In genomic region chr5:125153201-125153816, GRCm38 (mm10) we compare ENCODE assay signal across 11 mouse cellular contexts. TPM values are rescaled to one million over a fixed set of nuclear protein-coding genes. Genes with fewer than 3 reads are reported as not detected.
DNase-seq lines count a peak whose midpoint lies in the region; ATAC-seq and TF ChIP-seq lines count a peak whose summit lies in the region.
"Had no signal": no experiment of that assay in that cellular context is flagged by ENCODE, and none has a peak within 500 bp of the region (broad histone marks: within the 10 kb centered on the region; RNA-seq: fewer than 3 reads in every experiment).

No protein-coding gene starts in this region.

- H3K4me3 ChIP-seq in heart, adult 2 months: no peak overlapping the region
- H3K4me3 ChIP-seq in forebrain, embryonic 11.5 days (ENCODE audit: low read depth, low read length): no peak overlapping the region
- H3K4me3 ChIP-seq in liver, embryonic 14.5 days (ENCODE audit: insufficient read depth in 1 of 2, low read depth in 2 of 2, low read length in 2 of 2): no peak overlapping the region
- H3K4me3 ChIP-seq: liver, embryonic 15.5 days had no signal

- H3K27ac ChIP-seq in heart, adult 2 months: no peak overlapping the region
- peak overlapping the region; percentile 92 for H3K27ac ChIP-seq in forebrain, embryonic 11.5 days (ENCODE audit: low read depth, low read length)
- H3K27ac ChIP-seq in liver, embryonic 14.5 days: no peak overlapping the region
- H3K27ac ChIP-seq: liver, embryonic 15.5 days had no signal

- WGBS in heart, adult 2 months: 77% methylated on average over 11 of the region's 11 CpGs
- 84% methylated on average over 11 of the region's 11 CpGs for WGBS in forebrain, embryonic 11.5 days
- WGBS in liver, embryonic 14.5 days (ENCODE audit: insufficient replicate concordance): 43% methylated on average over 11 of the region's 11 CpGs

- peaks cover 45% of the 10 kb centered on the region for H3K4me1 ChIP-seq in heart, adult 2 months (ENCODE audit: control insufficient read depth, insufficient read depth, low read length)
- peaks cover 72% of the 10 kb centered on the region for H3K4me1 ChIP-seq in forebrain, embryonic 11.5 days (replicated peaks; ENCODE audit: control insufficient read depth, insufficient read depth, low read length)
- H3K4me1 ChIP-seq in liver, embryonic 14.5 days (replicated peaks; ENCODE audit: control insufficient read depth in 2 of 2, insufficient read depth in 2 of 2, low read length in 1 of 2): peaks cover 7 to 20% of the 10 kb centered on the region in 2 experiments

- no peak for DNase-seq in heart, adult 2 months
- DNase-seq in heart, postnatal 4 days: no peak
- DNase-seq in CD4-positive helper T cell, adult 2 months (ENCODE audit: low read depth, low spot score): peak; percentile 71
- DNase-seq in forebrain, embryonic 11.5 days (ENCODE audit: low spot score): no peak
- DNase-seq in liver, embryonic 14.5 days (ENCODE audit: low read depth in 3 of 3, low spot score in 3 of 3): no peak
- DNase-seq in urinary bladder, postnatal 14 days (ENCODE audit: low spot score): no peak
- no peak for DNase-seq in retina, postnatal 1 day
- no peak for DNase-seq in adrenal gland, postnatal 4 days (ENCODE audit: low spot score in 2 of 2)
- DNase-seq: adrenal gland, postnatal 10 days; right cerebral cortex, adult 18-20 months had no signal

- H3K36me3 ChIP-seq in heart, adult 2 months (ENCODE audit: control insufficient read depth, insufficient read depth, low read length): no peaks in the 10 kb centered on the region
- no peaks in the 10 kb centered on the region for H3K36me3 ChIP-seq in forebrain, embryonic 11.5 days (ENCODE audit: control insufficient read depth, insufficient read depth, low read length)
- no peaks in the 10 kb centered on the region for H3K36me3 ChIP-seq in liver, embryonic 14.5 days (replicated peaks; ENCODE audit: control insufficient read depth, insufficient read depth, low read depth)
- H3K36me3 ChIP-seq: liver, embryonic 15.5 days had no signal

- TF ChIP-seq CTCF in heart, adult 2 months (IDR thresholded peaks at IDR 0.05): peak; percentile 44
- peak; percentile 24; the same call in 1 of the 2 replicates for TF ChIP-seq CTCF in liver, embryonic 14.5 days (IDR thresholded peaks at IDR 0.05; ENCODE audit: low read depth)

- peaks cover 15% of the 10 kb centered on the region for H3K79me2 ChIP-seq in heart, adult 2 months (replicated peaks; ENCODE audit: control insufficient read depth, insufficient read depth, low read length)

- no peak for ATAC-seq in forebrain, embryonic 11.5 days (replicated peaks; ENCODE audit: low FRiP score)
- ATAC-seq in liver, embryonic 14.5 days (ENCODE audit: insufficient read depth): no peak

- no peaks in the 10 kb centered on the region for H3K27me3 ChIP-seq in heart, adult 2 months (ENCODE audit: control insufficient read depth, insufficient read depth, low read length)
- H3K27me3 ChIP-seq in forebrain, embryonic 11.5 days (ENCODE audit: control insufficient read depth, insufficient read depth, low read length): no peaks in the 10 kb centered on the region
- no peaks in the 10 kb centered on the region for H3K27me3 ChIP-seq in liver, embryonic 14.5 days (ENCODE audit: control insufficient read depth, insufficient read depth, low read length)
- H3K27me3 ChIP-seq: liver, embryonic 15.5 days had no signal

- TF ChIP-seq EP300 in heart, adult 2 months (IDR thresholded peaks at IDR 0.05; ENCODE audit: insufficient read depth, low read depth, low read length): no peak
- TF ChIP-seq EP300 in liver, embryonic 14.5 days (IDR thresholded peaks at IDR 0.05; ENCODE audit: low read depth): no peak

- no peak overlapping the region for H3K9ac ChIP-seq in heart, adult 2 months (ENCODE audit: low read depth, low read length)
- no peak overlapping the region for H3K9ac ChIP-seq in forebrain, embryonic 11.5 days (ENCODE audit: low read length)
- no peak overlapping the region for H3K9ac ChIP-seq in liver, embryonic 14.5 days (replicated peaks)
- H3K9ac ChIP-seq: liver, embryonic 15.5 days had no signal

- H3K4me2 ChIP-seq in forebrain, embryonic 11.5 days (ENCODE audit: low read depth, low read length, severe bottlenecking): no peak overlapping the region
- H3K4me2 ChIP-seq in liver, embryonic 14.5 days (ENCODE audit: low read depth): no peak overlapping the region
- H3K4me2 ChIP-seq: liver, embryonic 15.5 days had no signal

- intact Hi-C loops in heart, adult 2 months (cut with DNase I): no loop called here

- H3K9me3 ChIP-seq in forebrain, embryonic 11.5 days (ENCODE audit: control insufficient read depth, low read length): no peaks in the 10 kb centered on the region
- no peaks in the 10 kb centered on the region for H3K9me3 ChIP-seq in liver, embryonic 14.5 days (ENCODE audit: control insufficient read depth, low read length)
- H3K9me3 ChIP-seq: liver, embryonic 15.5 days had no signal

- TF ChIP-seq POLR2A in heart, adult 2 months (IDR thresholded peaks at IDR 0.05; ENCODE audit: insufficient read depth, low read depth, low read length): no peak

RNA-seq across cellular contexts. Expression of gene Ncor2, which starts 25.7 kb away (rescaled TPM):
- total RNA-seq in heart, adult 2 months (2021): 10 to 100 TPM; 73.5 to 77.5 TPM
- 27.9 and 39.1 TPM in 2 replicates for polyA plus RNA-seq in heart, adult 2 months (2012; rRNA removed)
- total RNA-seq in heart, postnatal 4 days (2021): 100 to 1,000 TPM; 104 to 112 TPM
- 27.3 and 29.5 TPM in 2 replicates for polyA plus RNA-seq in forebrain, embryonic 11.5 days (2014; fragmentation: Nextera tagmentation; extraction: Ambion mirVana)
- 4.1 and 4.4 TPM in 2 replicates for polyA plus RNA-seq in liver, embryonic 14.5 days (2012; rRNA removed)
- polyA plus RNA-seq in liver, embryonic 14.5 days (2014; fragmentation: Nextera tagmentation; extraction: Ambion mirVana): 3.2 and 3.5 TPM in 2 replicates
- total RNA-seq in adrenal gland, postnatal 4 days (2021): 100 to 1,000 TPM; 240 to 243 TPM
